Mouse (Mus musculus) embryonic fibroblast, embryonic 13.5 days (primary cell): ENCODE results near the gene Ube2k.

Experiments
- CTCF ChIP-seq: IDR thresholded peaks from 2 replicates; pipeline ENCODE4 v1.5.1; 2011; ENCODE audit warnings: mild to moderate bottlenecking, control low read depth, low read length, moderate library complexity, borderline replicate concordance; ENCODE audit not compliant: insufficient read depth
- POLR2A ChIP-seq: IDR thresholded peaks from 2 replicates; pipeline ENCODE4 v1.6.1; 2011; ENCODE audit warnings: low read depth, mild to moderate bottlenecking, control low read depth, low read length, moderate library complexity

GRCm38 (mm10) chr5:65613152-65613924 is 76.3 kb downstream of the Ube2k start:
- TF ChIP-seq CTCF = no peak
- no peak for TF ChIP-seq POLR2A
